Mouse (Mus musculus) Patski (cell line): Measurements from ENCODE around the gene C2cd4b. TPM values are rescaled to one million over a fixed set of nuclear protein-coding genes. Genes with fewer than 3 reads are reported as not detected.

Experiments used
- ATAC-seq: fragments of 100-300 bp; one replicate; pipeline ENCODE4 v1.8.0; 2021
- CTCF ChIA-PET: fragments of 350-600 bp; sonication (Branson Sonifier 250); formaldehyde crosslinking; loops from one replicate; lab custom pipeline; 2022; ENCODE audit warnings: inconsistent platforms; lab: Charles Lee
- POLR2A ChIA-PET: fragments of 350-600 bp; sonication (Branson Sonifier 250); formaldehyde crosslinking; loops from one replicate; lab custom pipeline; 2022; ENCODE audit warnings: antibody characterized with exemption, inconsistent platforms; lab: Charles Lee
- DNase-seq: peaks from one replicate; pipeline ENCODE4 v3.0.0-alpha.2; 2011; ENCODE audit warnings: low read depth, low spot score
- H3K27me3 ChIP-seq: fragments of 371-371 bp; one replicate; pipeline ENCODE4 v1.5.1; 2021
- CTCF ChIP-seq: fragments of 100-300 bp; IDR thresholded peaks from one replicate; pipeline ENCODE4 v1.5.1; 2021
- in situ Hi-C: fragments of 300-500 bp; cut with MboI; formaldehyde crosslinking; loops from 3 replicates; pipeline ENCODE4 v1.11.1; 2018; ENCODE audit warnings: low pct_unique_long_range_greater_than_20kb, mixed read lengths
- polyA plus RNA-seq: library from polyadenylated mRNA; unstranded; gene quantifications from one replicate; pipeline ENCODE4 v1.2.3, GENCODE M21; 2021

C2cd4b gene
- 0.09 TPM for polyA plus RNA-seq

DNA sequence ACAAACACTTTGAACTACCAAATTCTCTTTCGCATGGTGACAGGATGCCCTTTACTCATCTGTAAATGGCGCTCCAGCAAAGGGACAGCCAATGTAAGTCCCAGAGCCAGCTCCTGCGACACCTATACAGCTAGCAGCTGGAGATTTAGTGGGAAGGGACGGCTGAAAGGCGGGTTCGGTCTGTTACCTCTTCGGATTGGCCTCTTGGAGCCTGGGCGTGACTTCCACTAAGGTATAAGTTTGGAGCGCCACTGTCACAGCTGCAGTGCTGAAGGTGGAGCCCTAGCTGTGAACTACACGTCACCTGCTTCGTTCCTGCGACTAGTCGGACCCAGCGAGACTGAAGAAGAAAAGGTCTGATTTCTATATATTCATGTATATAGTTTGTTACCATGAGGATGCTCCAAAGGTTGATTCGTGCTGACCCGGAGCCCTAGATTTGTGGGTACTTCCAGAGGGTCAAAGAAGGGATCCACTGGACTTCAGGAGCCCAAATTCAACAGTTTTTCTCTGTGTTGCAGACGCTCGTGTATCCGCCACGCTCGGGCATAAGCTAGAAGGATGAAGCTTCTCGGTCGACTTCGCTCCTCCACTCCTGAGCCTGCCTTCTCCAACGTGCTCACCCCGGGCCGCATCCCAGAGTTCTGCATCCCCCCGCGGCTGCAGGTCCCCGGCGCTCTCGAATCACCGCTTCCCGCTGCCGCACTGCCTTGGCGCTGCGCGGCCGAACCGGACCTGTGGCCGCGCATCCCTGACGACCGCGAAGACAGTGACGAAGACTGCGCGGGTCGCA lies at the start of gene C2cd4b:
C2cd4b (plus strand) TSS at position 275 of the 793 bp plus-strand sequence.
- POLR2A ChIA-PET = interaction anchor here (0.8 kb wide), 1 partner anchor 43 kb away, joined by 3 read pairs; no protein-coding TSS in a partner anchor
- no peak for DNase-seq
- CTCF ChIA-PET = interaction anchor here (0.7 to 1.5 kb wide), 7 partner anchors 9 to 43 kb away, joined by 3 to 4 read pairs (median 3); no protein-coding TSS in a partner anchor
- in situ Hi-C loops = loop anchor here (5.0 kb wide), 1 partner anchor 38 kb away; no protein-coding TSS in a partner anchor
- H3K27me3 ChIP-seq = peaks cover 56% of the 10 kb centered on the region
- TF ChIP-seq CTCF = no peak
- no peak for ATAC-seq

DNA sequence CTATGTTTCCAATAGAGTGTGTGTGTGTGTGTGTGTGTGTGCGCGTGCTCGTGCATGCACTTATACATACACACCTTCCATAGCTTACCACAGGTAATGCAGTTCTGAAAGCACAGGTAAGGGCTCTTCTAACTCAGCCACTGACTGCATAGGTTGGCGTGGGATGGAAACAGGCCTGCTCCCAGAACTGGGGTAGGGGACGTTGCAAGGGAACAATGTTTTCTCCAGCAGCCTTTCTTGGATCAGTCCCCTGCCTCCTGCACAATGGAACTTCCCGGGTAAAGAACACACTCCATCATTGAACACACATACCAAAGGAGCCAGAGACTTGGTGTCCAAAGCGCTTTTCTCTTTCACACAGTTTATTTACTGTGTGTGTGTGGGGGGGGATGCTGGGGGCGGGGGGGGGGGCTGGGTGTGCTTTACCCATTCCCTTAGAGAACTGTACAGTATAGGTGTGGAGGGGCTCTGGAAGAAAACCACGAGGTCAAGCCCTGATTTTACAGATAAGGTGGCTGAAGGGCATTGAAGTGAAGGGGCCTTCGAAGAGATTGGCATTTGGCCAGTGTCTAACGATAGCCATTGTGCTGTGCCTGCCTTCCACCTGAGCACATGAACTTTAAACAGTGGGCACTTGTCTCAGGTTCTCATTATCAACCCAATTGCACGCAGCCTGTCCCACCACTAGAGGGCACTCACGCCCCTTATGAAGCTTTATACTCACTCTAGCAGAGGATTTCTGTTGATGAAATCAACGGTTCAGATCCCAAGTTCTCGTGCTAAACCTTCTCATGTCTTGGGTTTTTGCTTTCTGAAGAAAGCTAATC lies 48.0 kb upstream of the C2cd4b start:
- ChIA-PET POLR2A (interaction anchor here (0.6 kb wide), 1 partner anchor 11 kb away, joined by 3 read pairs; no protein-coding TSS in a partner anchor), CTCF (interaction anchor here (0.9 to 1.9 kb wide), 6 partner anchors 11 to 91 kb away, joined by 3 to 6 read pairs (median 4); no protein-coding TSS in a partner anchor)
- H3K27me3 ChIP-seq = peaks cover 35% of the 10 kb centered on the region
- ATAC-seq = no peak
- TF ChIP-seq CTCF = peak; percentile 81
- in situ Hi-C loops = no loop called here
- DNase-seq = no peak

DNA sequence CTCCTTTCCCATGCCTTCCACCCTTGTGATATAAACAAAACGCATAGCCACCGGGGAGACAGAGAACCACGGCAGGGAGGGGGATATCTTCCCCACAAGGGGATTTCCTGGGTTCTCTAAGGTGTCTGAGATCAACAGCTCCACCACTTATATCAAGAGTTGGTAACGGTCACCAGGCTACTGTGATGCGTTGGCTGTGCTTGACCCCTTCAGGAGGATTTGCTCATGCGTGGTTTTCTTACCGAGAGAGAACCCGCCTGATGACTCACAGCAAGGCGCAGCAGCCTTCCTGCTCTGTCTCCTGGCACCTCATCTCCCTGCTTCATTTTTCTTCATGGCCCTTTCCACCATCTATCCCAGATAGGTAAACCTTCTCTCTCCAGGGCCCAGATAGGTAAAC lies 47.1 kb upstream of the C2cd4b start:
- TF ChIP-seq CTCF = no peak
- ChIA-PET CTCF (interaction anchor here (0.9 to 1.9 kb wide), 5 partner anchors 10 to 90 kb away, joined by 3 to 6 read pairs (median 4); no protein-coding TSS in a partner anchor), POLR2A (interaction anchor here (0.6 kb wide), 1 partner anchor 15 kb away, joined by 4 read pairs; no protein-coding TSS in a partner anchor)
- in situ Hi-C loops = no loop called here
- no peak for DNase-seq
- H3K27me3 ChIP-seq = peaks cover 34% of the 10 kb centered on the region
- ATAC-seq = no peak

DNA sequence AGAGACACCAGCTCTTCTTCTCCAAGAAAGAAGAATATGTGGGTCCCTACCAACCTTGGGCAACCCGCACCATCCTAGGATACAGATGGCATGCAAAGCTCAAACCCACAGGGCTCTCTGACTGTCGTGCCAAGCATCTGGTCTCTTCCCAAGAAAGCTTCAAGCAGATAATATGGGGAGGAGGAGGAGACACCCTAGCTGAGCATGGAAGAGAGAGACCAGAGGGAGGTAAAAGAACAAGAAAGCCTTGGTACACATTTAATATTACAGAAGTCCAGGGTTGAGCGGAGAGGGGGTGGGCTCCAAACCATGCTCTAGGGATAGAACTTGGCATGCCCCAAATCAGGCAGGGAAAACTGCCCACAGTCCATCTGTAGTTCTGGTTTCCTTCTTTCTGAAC lies 42.2 kb upstream of the C2cd4b start:
- CTCF ChIA-PET = no interaction called here
- ATAC-seq (no peak), DNase-seq (no peak)
- H3K27me3 ChIP-seq = peaks cover 4% of the 10 kb centered on the region
- in situ Hi-C loops = no loop called here
- POLR2A ChIA-PET = no interaction called here
- no peak for TF ChIP-seq CTCF

DNA sequence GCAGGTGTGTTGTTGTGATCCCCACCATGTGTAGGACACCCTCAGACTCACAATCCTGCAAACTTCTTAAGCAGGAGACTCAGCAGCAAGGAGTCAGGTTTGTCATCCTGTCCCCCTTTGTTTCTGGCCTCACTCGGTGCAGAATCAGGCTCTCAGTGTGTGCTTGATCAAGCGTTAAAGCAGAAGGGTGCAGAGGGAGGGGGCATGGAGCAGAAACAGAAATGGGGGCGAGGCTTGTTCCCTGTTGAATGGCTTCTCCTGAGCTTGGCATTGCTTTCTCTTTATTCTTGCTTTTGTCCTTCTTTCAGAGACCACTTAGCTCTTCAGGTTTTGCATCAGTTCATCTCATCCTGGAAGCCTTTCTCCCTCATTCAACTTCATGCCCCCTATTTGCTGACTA lies 40.6 kb upstream of the C2cd4b start:
- CTCF ChIA-PET = no interaction called here
- POLR2A ChIA-PET = no interaction called here
- H3K27me3 ChIP-seq = peaks cover 4% of the 10 kb centered on the region
- ATAC-seq (no peak), DNase-seq (no peak)
- in situ Hi-C loops = no loop called here
- no peak for TF ChIP-seq CTCF

DNA sequence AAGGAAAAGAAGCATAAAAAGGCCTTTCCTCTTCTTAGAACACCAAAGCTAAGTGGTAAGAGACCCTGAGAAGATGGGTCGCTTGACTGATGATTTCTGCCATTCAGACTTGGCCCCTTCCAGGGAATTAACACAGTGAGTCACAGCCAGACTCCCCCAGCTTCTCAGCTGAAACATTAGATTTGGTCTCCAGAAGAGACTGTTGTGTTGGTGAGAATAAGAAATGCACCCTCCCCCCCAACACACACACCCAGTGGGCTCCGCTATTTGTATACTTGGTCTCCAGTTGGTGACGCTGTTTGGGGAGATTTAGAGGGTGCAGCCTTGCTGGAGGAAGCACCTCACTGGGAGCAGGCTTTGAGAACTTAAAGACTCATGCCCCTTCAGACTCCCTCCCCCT lies 39.1 kb upstream of the C2cd4b start:
- in situ Hi-C loops = no loop called here
- ATAC-seq (no peak), DNase-seq (no peak)
- H3K27me3 ChIP-seq = peaks cover 4% of the 10 kb centered on the region
- ChIA-PET POLR2A (no interaction called here), CTCF (interaction anchor here (0.6 kb wide), 1 partner anchor 20 kb away, joined by 3 read pairs; no protein-coding TSS in a partner anchor)
- no peak for TF ChIP-seq CTCF

DNA sequence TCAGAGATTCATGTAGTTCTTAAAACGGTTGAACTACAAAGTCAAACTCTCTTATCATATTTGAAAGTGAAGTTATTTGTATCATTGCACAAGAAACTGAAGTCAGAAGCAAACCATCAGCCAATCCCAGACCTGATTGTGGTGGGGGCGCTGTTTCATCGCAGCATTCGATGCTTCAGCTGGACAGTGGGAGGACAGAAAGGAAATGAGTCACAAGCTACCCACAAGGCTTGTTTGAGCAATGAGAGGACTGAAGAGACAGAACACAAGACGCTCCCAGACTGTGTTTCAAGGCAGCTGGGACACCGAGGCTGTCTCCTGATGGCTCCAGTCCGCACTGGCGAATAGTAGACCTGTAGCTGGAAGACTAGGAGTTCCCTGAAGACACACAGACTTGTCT lies 36.9 kb upstream of the C2cd4b start:
- ATAC-seq = no peak
- peaks cover 18% of the 10 kb centered on the region for H3K27me3 ChIP-seq
- DNase-seq = no peak
- CTCF ChIA-PET = interaction anchor here (1.0 to 1.4 kb wide), 3 partner anchors 9 to 13 kb away, joined by 3 to 4 read pairs (median 3); no protein-coding TSS in a partner anchor
- POLR2A ChIA-PET = interaction anchor here (0.6 kb wide), 1 partner anchor 12 kb away, joined by 3 read pairs; no protein-coding TSS in a partner anchor
- in situ Hi-C loops = no loop called here
- peak; percentile 24 for TF ChIP-seq CTCF

DNA sequence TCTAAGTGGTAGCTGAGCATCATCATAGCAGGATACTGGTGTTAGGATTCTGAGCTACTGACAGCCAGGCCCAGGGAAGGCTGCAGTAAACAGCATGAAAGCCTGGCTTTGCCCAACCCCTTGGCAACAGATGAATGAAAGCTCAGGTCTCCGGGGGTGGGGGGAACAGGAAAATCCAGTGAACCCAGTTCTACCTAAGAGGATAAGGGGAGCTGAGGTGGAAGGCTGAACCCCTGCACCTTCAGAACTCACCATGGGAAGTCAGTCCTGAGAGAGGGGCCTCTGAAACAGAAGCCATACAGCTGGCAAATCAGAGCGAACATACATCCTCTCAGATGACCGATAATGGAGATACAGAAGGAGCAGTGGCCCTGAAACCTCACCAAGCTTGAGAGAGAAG lies 34.0 kb upstream of the C2cd4b start:
- CTCF ChIA-PET = interaction anchor here (1.8 kb wide), 1 partner anchor 10 kb away, joined by 5 read pairs; no protein-coding TSS in a partner anchor
- in situ Hi-C loops = no loop called here
- DNase-seq = no peak
- no peak for TF ChIP-seq CTCF
- no peak for ATAC-seq
- peaks cover 36% of the 10 kb centered on the region for H3K27me3 ChIP-seq
- POLR2A ChIA-PET = no interaction called here

DNA sequence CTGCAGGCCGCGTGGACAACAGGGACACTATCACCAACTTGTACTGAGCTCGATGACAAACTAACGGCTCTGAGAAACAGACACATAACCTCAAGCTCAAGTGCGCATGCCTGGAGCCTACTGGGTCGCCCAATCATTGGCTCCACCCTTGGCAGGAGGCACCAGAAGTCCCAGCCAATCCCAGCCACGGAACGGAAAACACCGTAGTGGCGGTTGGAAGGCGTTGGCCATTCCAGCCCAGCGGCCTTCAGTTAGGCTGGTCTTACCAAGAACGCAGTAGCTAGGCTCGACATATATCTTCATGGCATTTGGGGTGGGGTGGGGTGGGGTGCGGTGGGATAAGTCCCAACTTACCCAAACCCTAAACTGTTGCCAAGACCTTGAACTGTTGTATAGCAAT lies 25.5 kb upstream of the C2cd4b start:
- in situ Hi-C loops = no loop called here
- H3K27me3 ChIP-seq = peaks cover 45% of the 10 kb centered on the region
- no peak for TF ChIP-seq CTCF
- DNase-seq (no peak), ATAC-seq (no peak)
- ChIA-PET POLR2A (no interaction called here), CTCF (interaction anchor here (1.4 to 2.6 kb wide), 3 partner anchors 9 to 50 kb away, joined by 3 to 6 read pairs (median 5); no protein-coding TSS in a partner anchor)

DNA sequence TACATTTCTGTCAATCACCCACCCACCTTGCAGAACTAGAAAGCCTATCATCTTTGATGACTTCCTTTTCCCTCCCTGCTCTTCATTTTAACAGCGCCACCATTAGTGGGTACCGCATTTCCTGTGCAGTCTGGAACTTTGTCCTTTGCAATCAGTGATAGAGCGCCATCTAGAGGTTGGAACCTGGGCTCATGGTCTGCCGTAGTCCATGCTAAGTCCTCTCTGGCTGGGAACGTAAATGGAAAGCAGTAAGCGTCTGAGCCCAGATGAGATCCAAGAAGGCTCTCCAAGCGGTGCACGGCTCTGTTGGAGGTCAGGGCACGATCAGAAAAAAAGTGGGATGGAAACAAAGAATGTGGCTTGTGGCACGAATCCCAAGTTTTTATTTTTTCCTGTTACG lies 23.8 kb upstream of the C2cd4b start:
- POLR2A ChIA-PET = no interaction called here
- peak; percentile 67 for TF ChIP-seq CTCF
- CTCF ChIA-PET = interaction anchor here (0.7 to 2.6 kb wide), 2 partner anchors 11 to 15 kb away, joined by 4 to 5 read pairs; no protein-coding TSS in a partner anchor
- ATAC-seq (no peak), DNase-seq (no peak)
- peaks cover 46% of the 10 kb centered on the region for H3K27me3 ChIP-seq
- in situ Hi-C loops = no loop called here
